Mouse (Mus musculus): ENCODE data around the gene Fmnl1.

DNA sequence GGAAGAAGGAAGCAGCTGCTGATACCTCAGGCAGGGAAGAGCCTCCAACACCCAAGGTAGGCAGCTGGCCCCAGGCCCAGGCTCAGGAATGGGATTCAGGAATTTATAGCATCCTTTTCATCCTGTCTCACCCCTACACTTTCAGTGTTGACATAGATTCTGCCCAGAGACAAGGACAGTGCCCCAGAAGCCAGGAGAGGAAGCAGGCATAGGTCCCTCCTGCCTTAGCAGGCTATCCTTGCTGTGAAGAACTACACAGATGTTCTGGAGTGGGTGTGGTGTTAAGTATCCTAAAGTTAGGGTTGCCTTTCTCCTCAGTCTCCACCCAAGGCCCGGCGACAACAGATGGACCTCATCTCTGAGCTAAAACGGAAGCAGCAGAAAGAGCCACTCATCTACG lies 26.4 kb downstream of the Fmnl1 start:
- no peak for TF ChIP-seq CTCF (IDR thresholded peaks at IDR 0.05; ENCODE audit: low read depth)
- no peak for TF ChIP-seq EP300 (IDR thresholded peaks at IDR 0.05; ENCODE audit: low read depth)

All from liver, postnatal 0 days (tissue).